Mouse (Mus musculus): ENCODE measurements around the gene Mrpl42. TPM values are rescaled to one million over a fixed set of nuclear protein-coding genes. Genes with fewer than 3 reads are reported as not detected.
A peak's percentile ranks its signal among the peaks of the same experiment; 100 is the strongest.

Mrpl42 gene
- polyA plus RNA-seq, 1 experiment from 2014 or later: 366 TPM

GRCm38 (mm10) chr10:95494268-95494667 lies 7.5 kb downstream of the Mrpl42 start:
- H3K27ac ChIP-seq (ENCODE audit: low read length): no peak overlapping the region
- H3K9me3 ChIP-seq (ENCODE audit: control insufficient read depth, low read depth, low read length): no peaks in the 10 kb centered on the region
- H3K9ac ChIP-seq (replicated peaks; ENCODE audit: low read depth, low read length): no peak overlapping the region
- peaks cover 47% of the 10 kb centered on the region for H3K36me3 ChIP-seq (ENCODE audit: control insufficient read depth, insufficient read depth, low read length)
- 95% methylated on average over 5 of the region's 5 CpGs for WGBS
- H3K4me1 ChIP-seq (ENCODE audit: control insufficient read depth, insufficient read depth, low read length): no peaks in the 10 kb centered on the region
- no peak overlapping the region for H3K4me3 ChIP-seq (ENCODE audit: low read depth, low read length)
- H3K27me3 ChIP-seq (ENCODE audit: control insufficient read depth, insufficient read depth, low read length): no peaks in the 10 kb centered on the region
- no peak overlapping the region for H3K4me2 ChIP-seq (replicated peaks; ENCODE audit: low read depth, low read length)
- ATAC-seq (ENCODE audit: insufficient number of reproducible peaks, insufficient read depth, low FRiP score, low read depth): no peak

GRCm38 (mm10) chr10:95489653-95490052 lies 12.1 kb downstream of the Mrpl42 start:
- peaks cover 64% of the 10 kb centered on the region for H3K36me3 ChIP-seq (ENCODE audit: control insufficient read depth, insufficient read depth, low read length)
- no peak overlapping the region for H3K9ac ChIP-seq (replicated peaks; ENCODE audit: low read depth, low read length)
- ATAC-seq (ENCODE audit: insufficient number of reproducible peaks, insufficient read depth, low FRiP score, low read depth): no peak
- H3K4me2 ChIP-seq (replicated peaks; ENCODE audit: low read depth, low read length): no peak overlapping the region
- WGBS: 82% methylated on average over 2 of the region's 2 CpGs
- H3K4me1 ChIP-seq (ENCODE audit: control insufficient read depth, insufficient read depth, low read length): no peaks in the 10 kb centered on the region
- H3K4me3 ChIP-seq (ENCODE audit: low read depth, low read length): no peak overlapping the region
- no peaks in the 10 kb centered on the region for H3K27me3 ChIP-seq (ENCODE audit: control insufficient read depth, insufficient read depth, low read length)
- no peaks in the 10 kb centered on the region for H3K9me3 ChIP-seq (ENCODE audit: control insufficient read depth, low read depth, low read length)
- H3K27ac ChIP-seq (ENCODE audit: low read length): no peak overlapping the region

GRCm38 (mm10) chr10:95477516-95477915 lies 24.2 kb downstream of the Mrpl42 start:
- ATAC-seq (ENCODE audit: insufficient number of reproducible peaks, insufficient read depth, low FRiP score, low read depth): no peak
- 81% methylated on average over 11 of the region's 11 CpGs for WGBS
- Histone ChIP-seq H3K36me3 (ENCODE audit: control insufficient read depth, insufficient read depth, low read length) (peaks cover 7% of the 10 kb centered on the region; the same call in 1 of the 2 replicates), H3K4me2 (replicated peaks; ENCODE audit: low read depth, low read length) (no peak overlapping the region), H3K27ac (ENCODE audit: low read length) (no peak overlapping the region), H3K9me3 (ENCODE audit: control insufficient read depth, low read depth, low read length) (no peaks in the 10 kb centered on the region), H3K4me1 (ENCODE audit: control insufficient read depth, insufficient read depth, low read length) (no peaks in the 10 kb centered on the region), H3K27me3 (ENCODE audit: control insufficient read depth, insufficient read depth, low read length) (no peaks in the 10 kb centered on the region), H3K9ac (replicated peaks; ENCODE audit: low read depth, low read length) (no peak overlapping the region), H3K4me3 (ENCODE audit: low read depth, low read length) (no peak overlapping the region)

GRCm38 (mm10) chr10:95475923-95476322 lies 25.8 kb downstream of the Mrpl42 start:
- Histone ChIP-seq H3K4me3 (ENCODE audit: low read depth, low read length) (no peak overlapping the region), H3K27me3 (ENCODE audit: control insufficient read depth, insufficient read depth, low read length) (no peaks in the 10 kb centered on the region), H3K36me3 (ENCODE audit: control insufficient read depth, insufficient read depth, low read length) (peaks cover 3% of the 10 kb centered on the region; the same call in 1 of the 2 replicates), H3K27ac (ENCODE audit: low read length) (no peak overlapping the region), H3K4me1 (ENCODE audit: control insufficient read depth, insufficient read depth, low read length) (no peaks in the 10 kb centered on the region), H3K4me2 (replicated peaks; ENCODE audit: low read depth, low read length) (no peak overlapping the region), H3K9me3 (ENCODE audit: control insufficient read depth, low read depth, low read length) (no peaks in the 10 kb centered on the region), H3K9ac (replicated peaks; ENCODE audit: low read depth, low read length) (no peak overlapping the region)
- 0 out of 2 replicates have a peak, but pooled peaks have one; percentile 63 for ATAC-seq (ENCODE audit: insufficient number of reproducible peaks, insufficient read depth, low FRiP score, low read depth)
- 10% methylated on average over 10 of the region's 10 CpGs for WGBS

- WGBS: 83% methylated on average over 11 of the region's 11 CpGs
- H3K4me1 ChIP-seq (ENCODE audit: control insufficient read depth, insufficient read depth, low read length): no peaks in the 10 kb centered on the region
- no peak overlapping the region for H3K27ac ChIP-seq (ENCODE audit: low read length)
- ATAC-seq (ENCODE audit: insufficient number of reproducible peaks, insufficient read depth, low FRiP score, low read depth): no peak
- no peak overlapping the region for H3K4me2 ChIP-seq (replicated peaks; ENCODE audit: low read depth, low read length)
- no peaks in the 10 kb centered on the region for H3K36me3 ChIP-seq (ENCODE audit: control insufficient read depth, insufficient read depth, low read length)
- H3K4me3 ChIP-seq (ENCODE audit: low read depth, low read length): no peak overlapping the region
- H3K27me3 ChIP-seq (ENCODE audit: control insufficient read depth, insufficient read depth, low read length): no peaks in the 10 kb centered on the region
- no peak overlapping the region for H3K9ac ChIP-seq (replicated peaks; ENCODE audit: low read depth, low read length)
- H3K9me3 ChIP-seq (ENCODE audit: control insufficient read depth, low read depth, low read length): no peaks in the 10 kb centered on the region
Observed at GRCm38 (mm10) chr10:95471889-95472547, 29.7 kb downstream of the Mrpl42 start.

GRCm38 (mm10) chr10:95471186-95471585 lies 30.6 kb downstream of the Mrpl42 start:
- Histone ChIP-seq H3K36me3 (ENCODE audit: control insufficient read depth, insufficient read depth, low read length) (no peaks in the 10 kb centered on the region), H3K4me2 (replicated peaks; ENCODE audit: low read depth, low read length) (no peak overlapping the region), H3K4me1 (ENCODE audit: control insufficient read depth, insufficient read depth, low read length) (no peaks in the 10 kb centered on the region), H3K27me3 (ENCODE audit: control insufficient read depth, insufficient read depth, low read length) (no peaks in the 10 kb centered on the region), H3K27ac (ENCODE audit: low read length) (no peak overlapping the region), H3K9me3 (ENCODE audit: control insufficient read depth, low read depth, low read length) (no peaks in the 10 kb centered on the region), H3K4me3 (ENCODE audit: low read depth, low read length) (no peak overlapping the region), H3K9ac (replicated peaks; ENCODE audit: low read depth, low read length) (no peak overlapping the region)
- ATAC-seq (ENCODE audit: insufficient number of reproducible peaks, insufficient read depth, low FRiP score, low read depth): no peak
- WGBS: 78% methylated on average over 3 of the region's 3 CpGs

GRCm38 (mm10) chr10:95468894-95469293 lies 32.8 kb downstream of the Mrpl42 start:
- ATAC-seq (ENCODE audit: insufficient number of reproducible peaks, insufficient read depth, low FRiP score, low read depth): no peak
- 63% methylated on average over 4 of the region's 4 CpGs for WGBS
- H3K27me3 ChIP-seq (ENCODE audit: control insufficient read depth, insufficient read depth, low read length): no peaks in the 10 kb centered on the region

GRCm38 (mm10) chr10:95465485-95465896 lies 36.2 kb downstream of the Mrpl42 start:
- no peak overlapping the region for H3K4me2 ChIP-seq (replicated peaks; ENCODE audit: low read depth, low read length)
- H3K27ac ChIP-seq (ENCODE audit: low read length): no peak overlapping the region
- no peaks in the 10 kb centered on the region for H3K36me3 ChIP-seq (ENCODE audit: control insufficient read depth, insufficient read depth, low read length)
- no peaks in the 10 kb centered on the region for H3K9me3 ChIP-seq (ENCODE audit: control insufficient read depth, low read depth, low read length)
- no peaks in the 10 kb centered on the region for H3K4me1 ChIP-seq (ENCODE audit: control insufficient read depth, insufficient read depth, low read length)
- no peak overlapping the region for H3K9ac ChIP-seq (replicated peaks; ENCODE audit: low read depth, low read length)
- ATAC-seq (ENCODE audit: insufficient number of reproducible peaks, insufficient read depth, low FRiP score, low read depth): no peak
- 20% methylated on average over 4 of the region's 4 CpGs for WGBS
- no peak overlapping the region for H3K4me3 ChIP-seq (ENCODE audit: low read depth, low read length)
- H3K27me3 ChIP-seq (ENCODE audit: control insufficient read depth, insufficient read depth, low read length): no peaks in the 10 kb centered on the region

More at GRCm38 (mm10) chr10:95468894-95469293, 32.8 kb downstream of the Mrpl42 start:
- H3K4me1 ChIP-seq (ENCODE audit: control insufficient read depth, insufficient read depth, low read length): no peaks in the 10 kb centered on the region
- H3K27ac ChIP-seq (ENCODE audit: low read length): no peak overlapping the region
- no peaks in the 10 kb centered on the region for H3K36me3 ChIP-seq (ENCODE audit: control insufficient read depth, insufficient read depth, low read length)
- H3K4me3 ChIP-seq (ENCODE audit: low read depth, low read length): no peak overlapping the region
- no peak overlapping the region for H3K4me2 ChIP-seq (replicated peaks; ENCODE audit: low read depth, low read length)
- H3K9me3 ChIP-seq (ENCODE audit: control insufficient read depth, low read depth, low read length): no peaks in the 10 kb centered on the region
- H3K9ac ChIP-seq (replicated peaks; ENCODE audit: low read depth, low read length): no peak overlapping the region

GRCm38 (mm10) chr10:95464527-95464926 lies 37.2 kb downstream of the Mrpl42 start:
- Histone ChIP-seq H3K4me1 (ENCODE audit: control insufficient read depth, insufficient read depth, low read length) (no peaks in the 10 kb centered on the region), H3K4me2 (replicated peaks; ENCODE audit: low read depth, low read length) (no peak overlapping the region), H3K27me3 (ENCODE audit: control insufficient read depth, insufficient read depth, low read length) (no peaks in the 10 kb centered on the region), H3K27ac (ENCODE audit: low read length) (no peak overlapping the region), H3K4me3 (ENCODE audit: low read depth, low read length) (no peak overlapping the region), H3K9ac (replicated peaks; ENCODE audit: low read depth, low read length) (no peak overlapping the region), H3K36me3 (ENCODE audit: control insufficient read depth, insufficient read depth, low read length) (no peaks in the 10 kb centered on the region), H3K9me3 (ENCODE audit: control insufficient read depth, low read depth, low read length) (no peaks in the 10 kb centered on the region)
- ATAC-seq (ENCODE audit: insufficient number of reproducible peaks, insufficient read depth, low FRiP score, low read depth): no peak
- 60% methylated on average over 6 of the region's 6 CpGs for WGBS

Data from stomach, embryonic 14.5 days (tissue).